Mouse (Mus musculus): ENCODE results near the gene Scg2.

- TF ChIP-seq TCF12 (IDR thresholded peaks at IDR 0.05; ENCODE audit: low read depth, low read length) (no peak), POLR2AphosphoS5 (IDR thresholded peaks at IDR 0.05; ENCODE audit: borderline replicate concordance, low read depth, low read length) (no peak), USF1 (IDR thresholded peaks at IDR 0.05; ENCODE audit: low read depth, low read length) (no peak), GATA1 (IDR thresholded peaks at IDR 0.05; ENCODE audit: low read depth, low read length) (no peak), CTCF (IDR thresholded peaks at IDR 0.05 in 2 of 3, conservative IDR thresholded peaks at IDR 0.05 in 1 of 3; ENCODE audit: control insufficient read depth in 1 of 3, insufficient read depth in 1 of 3, low read depth in 2 of 3, low read length in 3 of 3, poor library complexity in 1 of 3, severe bottlenecking in 1 of 3) (no peak), MYB (IDR thresholded peaks at IDR 0.05; ENCODE audit: low read depth, low read length) (no peak), POLR2A (IDR thresholded peaks at IDR 0.05; ENCODE audit: control insufficient read depth in 1 of 2, insufficient read depth in 1 of 2, low read depth in 1 of 2, low read length in 2 of 2, poor library complexity in 1 of 2) (no peak), CHD2 (IDR thresholded peaks at IDR 0.05; ENCODE audit: low read length) (no peak)
Observed at GRCm38 (mm10) chr1:79400284-79400683, 39.6 kb downstream of the Scg2 start.

Measured in MEL (cell line).